ENCODE assay signal across 15 mouse cellular contexts in genomic region chr6:30014187-30014864, GRCm38 (mm10).
"Had no signal": no experiment of that assay in that cellular context is flagged by ENCODE, and none has a peak within 500 bp of the region (broad histone marks: within the 10 kb centered on the region; RNA-seq: fewer than 3 reads in every experiment).

No protein-coding gene starts in this region.

- H3K4me1 ChIP-seq: midbrain, embryonic 13.5 days; midbrain, embryonic 15.5 days had no signal

- DNase-seq: lung, adult 18-20 months; lung, embryonic 14.5 days; lung, postnatal 10 days; lung, postnatal 36 days; right cerebral cortex, postnatal 14 days; spleen, adult 18-20 months; thymus, adult 18-20 months; thymus, postnatal 14 days; thymus, postnatal 36 days had no signal

- H3K27ac ChIP-seq: liver, embryonic 14.5 days; macrophage; midbrain, embryonic 13.5 days; midbrain, embryonic 15.5 days; neural tube, embryonic 12.5 days had no signal

- H3K4me3 ChIP-seq: midbrain, embryonic 13.5 days; midbrain, embryonic 15.5 days; neural tube, embryonic 12.5 days had no signal

- H3K36me3 ChIP-seq: midbrain, embryonic 13.5 days; midbrain, embryonic 15.5 days; neural tube, embryonic 12.5 days had no signal

- H3K27me3 ChIP-seq: midbrain, embryonic 13.5 days; midbrain, embryonic 15.5 days had no signal

- H3K9ac ChIP-seq: liver, embryonic 14.5 days; lung, embryonic 14.5 days; midbrain, embryonic 13.5 days; midbrain, embryonic 15.5 days; neural tube, embryonic 12.5 days had no signal

- ATAC-seq: midbrain, embryonic 13.5 days; midbrain, embryonic 15.5 days had no signal

- H3K4me2 ChIP-seq: lung, embryonic 14.5 days; midbrain, embryonic 11.5 days; midbrain, embryonic 13.5 days; midbrain, embryonic 15.5 days; neural tube, embryonic 12.5 days had no signal

- H3K9me3 ChIP-seq: midbrain, embryonic 13.5 days; midbrain, embryonic 15.5 days; neural tube, embryonic 12.5 days had no signal
